Mouse (Mus musculus) spleen, adult 2 months (tissue): ENCODE measurements around the gene Ucma.

ENCODE experiments used
- CTCF ChIP-seq: fragments of 200-500 bp; IDR thresholded peaks from 2 replicates; pipeline ENCODE4 v1.5.1; 2011; ENCODE audit warnings: mild to moderate bottlenecking, inconsistent platforms; ENCODE audit not compliant: insufficient read depth, insufficient read length, insufficient replicate concordance; ENCODE audit errors: extremely low read depth
- POLR2A ChIP-seq: fragments of 200-500 bp; IDR thresholded peaks from 2 replicates; pipeline ENCODE4 v1.6.1; 2011; ENCODE audit warnings: low read depth, low read length, inconsistent platforms

GRCm38 (mm10) chr2:4967806-4968205 is 8.1 kb upstream of the Ucma start:
- TF ChIP-seq POLR2A (no peak), CTCF (no peak)
